In genomic region chr6:65672131-65673031, GRCm38 (mm10) we compare ENCODE assay signal across 8 mouse cellular contexts. TPM values are rescaled to one million over a fixed set of nuclear protein-coding genes. Genes with fewer than 3 reads are reported as not detected.
A peak's percentile ranks its signal among the peaks of the same experiment; 100 is the strongest.
DNase-seq lines count a peak whose midpoint lies in the region; ATAC-seq lines count a peak whose summit lies in the region.

No protein-coding gene starts in this region.

- 0 out of 2 replicates have a peak, but pooled peaks have one; percentile 16 for ATAC-seq in heart, embryonic 16.5 days (replicated peaks; ENCODE audit: extremely low read depth, insufficient read depth, low FRiP score)
- ATAC-seq in megakaryocyte, adult 5-6 weeks (ENCODE audit: poor library complexity, severe bottlenecking), result peak; percentile 42

- no peak overlapping the region for H3K27ac ChIP-seq in heart, embryonic 16.5 days (ENCODE audit: low read length)

- H3K9ac ChIP-seq in heart, embryonic 16.5 days (ENCODE audit: low read length), result peak overlapping the region; percentile 79

- no peaks in the 10 kb centered on the region for H3K9me3 ChIP-seq in heart, embryonic 16.5 days (replicated peaks; ENCODE audit: control insufficient read depth, low read length)

- H3K36me3 ChIP-seq in heart, embryonic 16.5 days (ENCODE audit: control insufficient read depth, insufficient read depth), result no peaks in the 10 kb centered on the region

- H3K27me3 ChIP-seq in heart, embryonic 16.5 days (ENCODE audit: control insufficient read depth, insufficient read depth, low read length), result no peaks in the 10 kb centered on the region; the same call in 1 of the 2 replicates

- peak overlapping the region; percentile 82 for H3K4me3 ChIP-seq in heart, embryonic 16.5 days (ENCODE audit: low read length)

- DNase-seq in urinary bladder, adult 18-20 months (ENCODE audit: low spot score in 2 of 2), result peak; percentile 1 to 38
- no peak for DNase-seq in urinary bladder, postnatal 10 days (ENCODE audit: low spot score)
- DNase-seq in embryo, embryonic 10.5 days (ENCODE audit: low spot score), result peak; percentile 74
- peak; percentile 5 to 10 for DNase-seq in left cerebral cortex, postnatal 36 days (ENCODE audit: low spot score in 2 of 2)
- peak; percentile 6 for DNase-seq in right cerebral cortex, adult 18-20 months
- DNase-seq in adipocyte (ENCODE audit: low spot score), result no peak

- peak overlapping the region; percentile 88 for H3K4me2 ChIP-seq in heart, embryonic 16.5 days (ENCODE audit: low read depth, low read length)

- intact Hi-C loops in left cerebral cortex, postnatal 36 days (cut with DNase I), result no loop called here

- WGBS in heart, embryonic 16.5 days, result under 1% methylated on average over 57 of the region's 57 CpGs

- H3K4me1 ChIP-seq in heart, embryonic 16.5 days (ENCODE audit: control insufficient read depth, insufficient read depth, low read length), result peaks cover 8% of the 10 kb centered on the region; the same call in 1 of the 2 replicates

RNA-seq across cellular contexts. Expression of gene Ndnf, which starts 1.0 kb away (rescaled TPM):
- 4.4 and 7.8 TPM in 2 replicates for polyA plus RNA-seq in heart, embryonic 16.5 days (2015; fragmentation: Nextera tagmentation; extraction: Ambion mirVana)
- 10 to 100 TPM in 1 of 2 experiments, 1 to 10 TPM in 1; 9.2 to 13.1 TPM for total RNA-seq in left cerebral cortex, postnatal 36 days (2021)
- 0.40 and 0.80 TPM in 2 replicates for total RNA-seq in megakaryocyte, adult 5-6 weeks (2015)
- 0.18 and 2.0 TPM in 2 replicates for total RNA-seq in megakaryocyte, adult 5-6 weeks (2017)

Comparison
In these comparisons a context has a peak if more than half of its experiments do, and no peak if none do; other contexts are left out.
1. DNase-seq: peak in urinary bladder, adult 18-20 months (2 of 2), embryo, embryonic 10.5 days (single experiment), left cerebral cortex, postnatal 36 days (2 of 2) and right cerebral cortex, adult 18-20 months (single experiment); none in urinary bladder, postnatal 10 days (single experiment) and adipocyte (single experiment).